Mouse (Mus musculus): ENCODE measurements around the gene Cacna1e.

- no peak for TF ChIP-seq CTCF (IDR thresholded peaks at IDR 0.05; ENCODE audit: low read depth, low read length)
- no peak for TF ChIP-seq GATA2 (IDR thresholded peaks at IDR 0.05; ENCODE audit: borderline replicate concordance, low read depth, low read length)
- TF ChIP-seq TAL1 (conservative IDR thresholded peaks at IDR 0.05; ENCODE audit: low read depth, low read length): no peak
- no peak for TF ChIP-seq GATA1 (IDR thresholded peaks at IDR 0.05; ENCODE audit: borderline replicate concordance, low read length)
- no peak for TF ChIP-seq POLR2AphosphoS5 (IDR thresholded peaks at IDR 0.05; ENCODE audit: insufficient replicate concordance, low read depth, low read length)
Measured at GRCm38 (mm10) chr1:154887546-154887945, 3.2 kb upstream of the Cacna1e start.
